Mouse (Mus musculus) embryonic fibroblast, embryonic 13.5 days (primary cell): ENCODE data around the gene Nars2.

ENCODE experiments used
- CTCF ChIP-seq: IDR thresholded peaks from 2 replicates; pipeline ENCODE4 v1.5.1; 2011; ENCODE audit warnings: mild to moderate bottlenecking, control low read depth, low read length, moderate library complexity, borderline replicate concordance; ENCODE audit not compliant: insufficient read depth
- POLR2A ChIP-seq: IDR thresholded peaks from 2 replicates; pipeline ENCODE4 v1.6.1; 2011; ENCODE audit warnings: low read depth, mild to moderate bottlenecking, control low read depth, low read length, moderate library complexity

DNA sequence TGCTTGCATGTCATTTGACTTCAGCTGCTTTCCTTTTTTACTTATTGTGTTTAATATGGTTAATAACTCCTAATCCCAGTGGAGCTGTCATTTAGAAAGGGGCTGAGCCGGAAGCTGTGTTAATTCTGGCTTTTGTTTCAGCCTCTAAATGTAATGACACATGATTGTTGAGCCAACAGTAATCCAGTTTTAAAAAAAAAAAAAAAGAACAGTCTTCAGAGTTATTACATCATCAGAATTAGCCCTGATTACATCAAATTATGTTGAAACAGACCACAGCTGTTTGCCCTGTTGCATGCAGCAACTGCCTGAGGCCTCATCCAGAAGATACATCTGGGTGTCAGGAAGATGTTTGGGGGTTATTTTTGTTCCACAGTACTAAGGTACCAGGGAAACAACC lies 123.7 kb downstream of the Nars2 start:
- TF ChIP-seq POLR2A (no peak), CTCF (no peak)
